Mouse (Mus musculus) E14TG2a.4 (cell line): ENCODE data around the gene Hoxb7.

ENCODE experiments used
- CTCF ChIP-seq: conservative IDR thresholded peaks from 2 replicates; pipeline ENCODE4 v1.5.1; 2014; ENCODE audit warnings: low read length
- NANOG ChIP-seq: IDR thresholded peaks from 2 replicates; pipeline ENCODE4 v1.6.1; 2014; ENCODE audit warnings: borderline replicate concordance, low read length, mixed read lengths

GRCm38 (mm10) chr11:96285771-96286738 lies at the start of gene Hoxb7:
- TF ChIP-seq CTCF (no peak), NANOG (no peak)
